Mouse (Mus musculus) MEL (cell line): ENCODE results near the gene Cirbp. TPM values are rescaled to one million over a fixed set of nuclear protein-coding genes. Genes with fewer than 3 reads are reported as not detected.
A peak's percentile ranks its signal among the peaks of the same experiment; 100 is the strongest.

Source experiments
- DNase-seq: peaks from one replicate; pipeline ENCODE4 v3.0.0; 2011; ENCODE audit warnings: low read depth, low spot score
- H3K27ac ChIP-seq: 2 replicates; pipeline ENCODE4 v1.5.1; 2012; ENCODE audit warnings: low read depth, mild to moderate bottlenecking, control low read depth, low read length, moderate library complexity; ENCODE audit not compliant: control insufficient read depth
- H3K27me3 ChIP-seq, 2 experiments: fragments of 150-350 bp in 1 of 2; sonication (generic) in 1 of 2; 2 replicates each; pipeline ENCODE4 v1.6.1; 2012; ENCODE audit warnings: low read length in 2 of 2, mild to moderate bottlenecking in 2 of 2, improper control_type of control experiment in 1 of 2, moderate library complexity in 1 of 2; ENCODE audit not compliant: insufficient read depth in 2 of 2, control insufficient read depth in 1 of 2
- H3K36me3 ChIP-seq, 2 experiments: 2 replicates each; pipeline ENCODE4 v1.6.1; 2012 to 2014; ENCODE audit warnings: low read length in 2 of 2, improper control_type of control experiment in 1 of 2, inconsistent platforms in 1 of 2, mild to moderate bottlenecking in 1 of 2; ENCODE audit not compliant: insufficient read depth in 2 of 2, control insufficient read depth in 1 of 2
- H3K4me1 ChIP-seq, 2 experiments: fragments of 150-350 bp in 1 of 2; sonication (generic) in 1 of 2; 2 replicates each; pipeline ENCODE4 v1.6.1; 2012; ENCODE audit warnings: low read length in 2 of 2, improper control_type of control experiment in 1 of 2, mild to moderate bottlenecking in 1 of 2; ENCODE audit not compliant: insufficient read depth in 2 of 2, control insufficient read depth in 1 of 2
- H3K4me3 ChIP-seq, 2 experiments: fragments of 150-350 bp in 1 of 2; sonication (generic) in 1 of 2; 2 replicates each; pipeline ENCODE4 v1.5.1; 2012; ENCODE audit warnings: low read depth in 2 of 2, low read length in 2 of 2, mild to moderate bottlenecking in 2 of 2, moderate library complexity in 2 of 2, control low read depth in 1 of 2, improper control_type of control experiment in 1 of 2; ENCODE audit not compliant: control insufficient read depth in 1 of 2, insufficient read depth in 1 of 2
- H3K79me2 ChIP-seq: 2 replicates; pipeline ENCODE4 v1.6.1; 2012; ENCODE audit warnings: mild to moderate bottlenecking, low read length, moderate library complexity; ENCODE audit not compliant: control insufficient read depth, poor library complexity, insufficient read depth
- H3K9ac ChIP-seq: 2 replicates; pipeline ENCODE4 v1.6.1; 2012; ENCODE audit warnings: low read depth, mild to moderate bottlenecking, control low read depth, low read length, moderate library complexity; ENCODE audit not compliant: control insufficient read depth, poor library complexity, severe bottlenecking
- H3K9me3 ChIP-seq: fragments of 150-350 bp; sonication (generic); replicated peaks from 2 replicates; pipeline ENCODE4 v1.6.1; 2012; ENCODE audit warnings: mild to moderate bottlenecking, low read length, improper control_type of control experiment, moderate library complexity; ENCODE audit not compliant: insufficient read depth
- MAZ ChIP-seq: IDR thresholded peaks from 2 replicates; pipeline ENCODE4 v1.6.1; 2012; ENCODE audit warnings: low read depth, mild to moderate bottlenecking, inconsistent platforms, low read length, improper control_type of control experiment
- MXI1 ChIP-seq: IDR thresholded peaks from 2 replicates; pipeline ENCODE4 v1.6.1; 2011; ENCODE audit warnings: mild to moderate bottlenecking, low read depth, low read length, improper control_type of control experiment
- MYB ChIP-seq: IDR thresholded peaks from 2 replicates; pipeline ENCODE4 v1.6.1; 2011; ENCODE audit warnings: mild to moderate bottlenecking, low read depth, low read length, improper control_type of control experiment
- POLR2A ChIP-seq, 2 experiments: IDR thresholded peaks; 2 replicates each; pipeline ENCODE4 v1.6.1; 2011 to 2012; ENCODE audit warnings: low read length in 2 of 2, mild to moderate bottlenecking in 2 of 2, control low read depth in 1 of 2, improper control_type of control experiment in 1 of 2, low read depth in 1 of 2, moderate library complexity in 1 of 2; ENCODE audit not compliant: control insufficient read depth in 1 of 2, insufficient read depth in 1 of 2, poor library complexity in 1 of 2
- POLR2AphosphoS2 ChIP-seq: IDR thresholded peaks from 2 replicates; pipeline ENCODE4 v1.6.1; 2011; ENCODE audit warnings: low read length, improper control_type of control experiment
- SIN3A ChIP-seq: IDR thresholded peaks from 2 replicates; pipeline ENCODE4 v1.6.1; 2012; ENCODE audit warnings: low read length, improper control_type of control experiment, inconsistent platforms
- TAL1 ChIP-seq: IDR thresholded peaks from 2 replicates; pipeline ENCODE4 v1.6.1; 2012; ENCODE audit warnings: mild to moderate bottlenecking, inconsistent platforms, low read length, moderate library complexity, mixed read lengths
- ZMIZ1 ChIP-seq: IDR thresholded peaks from 2 replicates; pipeline ENCODE4 v1.6.1; 2012; ENCODE audit warnings: low read depth, mild to moderate bottlenecking, inconsistent platforms, low read length, improper control_type of control experiment, moderate library complexity
- polyA plus RNA-seq, 2 experiments: library from polyadenylated mRNA; stranded (reverse) in 1 of 2; unstranded in 1 of 2; fragments of >175 nt in 1 of 2; fragments of >200 nt in 1 of 2; gene quantifications; 2 replicates each; pipeline versions ENCODE4 v1.2.1 to v1.2.4; 2012; ENCODE audit warnings: low replicate concordance in 2 of 2, low read depth in 1 of 2; ENCODE audit not compliant: insufficient read length in 2 of 2, insufficient read depth in 1 of 2, missing spikeins in 1 of 2
- total RNA-seq: library from RNA; depleted of rRNA; stranded (reverse); fragments of 300-350 nt; gene quantifications from 2 replicates; pipeline ENCODE4 v1.2.3, GENCODE M21; 2012

Gene Cirbp
- total and polyA plus RNA-seq, 3 experiments, result 21.2 to 56.6 TPM; not detected in 1

- peak overlapping the region; percentile 30; the same call in 1 of the 2 replicates for H3K27ac ChIP-seq
- H3K4me1 ChIP-seq, result peaks cover 0 to 35% of the 10 kb centered on the region in 2 experiments; a peak in 2 of 4 replicates
- no peak for TF ChIP-seq MYB
- 0 out of 2 replicates have a peak, but pooled peaks have one; percentile 21 for TF ChIP-seq MAZ
- H3K27me3 ChIP-seq, result no peaks in the 10 kb centered on the region
- no peak overlapping the region for H3K4me3 ChIP-seq
- H3K79me2 ChIP-seq, result peaks cover 35% of the 10 kb centered on the region
- H3K36me3 ChIP-seq, result peaks cover 0 to 11% of the 10 kb centered on the region in 2 experiments; a peak in 2 of 4 replicates
- DNase-seq, result peak; percentile 51
- no peaks in the 10 kb centered on the region for H3K9me3 ChIP-seq
- H3K9ac ChIP-seq, result no peak overlapping the region
These were observed 19.9 kb upstream of the Cirbp start for GRCm38 (mm10) chr10:80145896-80146295.

- peak overlapping the region; percentile 34 for H3K27ac ChIP-seq
- TF ChIP-seq TAL1 (no peak), SIN3A (0 out of 2 replicates have a peak, but pooled peaks have one; percentile 23), POLR2AphosphoS2 (peak; percentile 6; the same call in 1 of the 2 replicates), MXI1 (0 out of 2 replicates have a peak, but pooled peaks have one; percentile 1)
- H3K9me3 ChIP-seq, result no peaks in the 10 kb centered on the region
- peaks cover 0 to 12% of the 10 kb centered on the region in 2 experiments; a peak in 2 of 4 replicates for H3K36me3 ChIP-seq
- H3K79me2 ChIP-seq, result peaks cover 42% of the 10 kb centered on the region
- H3K9ac ChIP-seq, result no peak overlapping the region
- peaks cover 0 to 41% of the 10 kb centered on the region in 2 experiments; a peak in 2 of 4 replicates for H3K4me1 ChIP-seq
- no peaks in the 10 kb centered on the region for H3K27me3 ChIP-seq
- no peak overlapping the region for H3K4me3 ChIP-seq
- DNase-seq, result no peak
These were observed 19.2 kb upstream of the Cirbp start for GRCm38 (mm10) chr10:80146568-80147011.

- Histone ChIP-seq H3K27me3 (no peaks in the 10 kb centered on the region), H3K4me3 (peak overlapping the region in 1 of 2 experiments; percentile 62; a peak in 3 of 4 replicates), H3K9me3 (no peaks in the 10 kb centered on the region)
- DNase-seq, result no peak
- TF ChIP-seq ZMIZ1 (no peak), POLR2A (IDR thresholded peaks at IDR 0.05; ENCODE audit: control insufficient read depth in 1 of 2, insufficient read depth in 1 of 2, low read depth in 1 of 2, low read length in 2 of 2, poor library complexity in 1 of 2) (0 out of 4 replicates have a peak, but pooled peaks of 1 of the 2 experiments have one; percentile 34)
- TF ChIP-seq, all 39 proteins: peak for 1
- Histone ChIP-seq H3K27ac (peak overlapping the region; percentile 86), H3K4me1 (peaks cover 0 to 47% of the 10 kb centered on the region in 2 experiments; a peak in 2 of 4 replicates), H3K9ac (peak overlapping the region; percentile 77), H3K36me3 (peaks cover 0 to 14% of the 10 kb centered on the region in 2 experiments; a peak in 2 of 4 replicates), H3K79me2 (peaks cover 48% of the 10 kb centered on the region)
These were observed 18.6 kb upstream of the Cirbp start for GRCm38 (mm10) chr10:80147146-80147718.
